Mouse (Mus musculus) forebrain, embryonic 10.5 days (tissue): ENCODE data around the gene Abhd2. TPM values are rescaled to one million over a fixed set of nuclear protein-coding genes. Genes with fewer than 3 reads are reported as not detected.
A peak's percentile ranks its signal among the peaks of the same experiment; 100 is the strongest.

ENCODE experiments used
- DNase-seq: peaks from one replicate; pipeline ENCODE4 v3.0.0-alpha.2; 2017; ENCODE audit warnings: low spot score; ENCODE audit errors: extremely low spot score
- H3K27ac ChIP-seq: fragments of 300-500 bp; sonication (generic); 2 replicates; pipeline ENCODE4 v1.5.1; 2016; ENCODE audit warnings: mild to moderate bottlenecking
- H3K27me3 ChIP-seq: fragments of 300-500 bp; sonication (generic); 2 replicates; pipeline ENCODE4 v1.6.1; 2016; ENCODE audit warnings: mild to moderate bottlenecking; ENCODE audit not compliant: poor library complexity, severe bottlenecking
- H3K36me3 ChIP-seq: fragments of 300-500 bp; sonication (generic); replicated peaks from 2 replicates; pipeline ENCODE4 v1.6.1; 2016; ENCODE audit warnings: mild to moderate bottlenecking, moderate library complexity
- H3K4me1 ChIP-seq: fragments of 300-500 bp; sonication (generic); 2 replicates; pipeline ENCODE4 v1.6.1; 2016
- H3K4me3 ChIP-seq: fragments of 300-500 bp; sonication (generic); 2 replicates; pipeline ENCODE4 v1.5.1; 2016; ENCODE audit warnings: mild to moderate bottlenecking, moderate library complexity
- H3K9me3 ChIP-seq: fragments of 300-500 bp; sonication (generic); 2 replicates; pipeline ENCODE4 v1.6.1; 2016; ENCODE audit warnings: mild to moderate bottlenecking, moderate library complexity
- WGBS: fragments of 180-500 bp; shearing (Covaris S2); methylation state at CpG from one replicate; pipeline ENCODE4 v1.1.7; 2016; 5-methylcytosine and 5-hydroxymethylcytosine counted together
- polyA plus RNA-seq: library from polyadenylated mRNA; unstranded; fragments of >200 nt; fragmentation: Nextera tagmentation; extraction: Ambion mirVana; gene quantifications from 2 replicates; pipeline ENCODE4 v1.2.1, GENCODE M21; 2016

The Abhd2 gene
- polyA plus RNA-seq, 1 experiment from 2014 or later, result 8.6 TPM

DNA sequence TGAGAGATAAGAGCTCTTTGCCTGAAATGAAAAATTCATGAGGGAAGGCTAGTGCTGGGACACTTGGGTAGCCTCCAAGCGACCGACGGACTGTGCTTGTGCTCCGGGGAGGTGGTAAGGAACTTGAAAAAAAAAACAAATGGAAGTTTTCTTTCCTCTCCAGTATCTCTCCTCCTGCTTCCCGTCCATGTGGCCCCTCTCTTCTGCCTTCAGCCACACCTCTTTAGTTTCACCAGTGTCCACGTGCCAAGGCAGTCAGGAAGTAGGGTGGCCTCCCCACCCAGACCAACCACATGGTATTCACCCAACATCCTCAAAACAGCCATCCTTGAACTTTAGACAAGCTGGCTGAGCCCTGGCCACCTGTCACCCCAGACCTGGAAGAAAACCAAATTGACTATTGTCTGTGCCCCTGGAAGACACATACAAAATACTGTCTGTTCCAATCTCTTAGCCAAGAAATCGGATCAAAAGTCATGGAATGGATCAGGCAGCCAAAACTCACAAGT is 25.1 kb upstream of the Abhd2 start:
- H3K27ac ChIP-seq, result no peak overlapping the region
- no peak overlapping the region for H3K4me3 ChIP-seq
- 0 out of 2 replicates have a peak, but pooled peaks cover 7% of the 10 kb centered on the region for H3K27me3 ChIP-seq
- DNase-seq, result no peak
- H3K4me1 ChIP-seq, result peaks cover 12% of the 10 kb centered on the region
- WGBS, result 78% methylated on average over 7 of the region's 7 CpGs
- H3K9me3 ChIP-seq, result no peaks in the 10 kb centered on the region
- H3K36me3 ChIP-seq, result no peaks in the 10 kb centered on the region

- 0 out of 2 replicates have a peak, but pooled peaks cover 4% of the 10 kb centered on the region for H3K27me3 ChIP-seq
- peaks cover 7% of the 10 kb centered on the region for H3K4me1 ChIP-seq
- H3K4me3 ChIP-seq, result no peak overlapping the region
- no peak for DNase-seq
- no peaks in the 10 kb centered on the region for H3K9me3 ChIP-seq
- H3K27ac ChIP-seq, result no peak overlapping the region
- 93% methylated on average over 2 of the region's 2 CpGs for WGBS
- H3K36me3 ChIP-seq, result no peaks in the 10 kb centered on the region
Observed at GRCm38 (mm10) chr7:79249581-79249980, 23.4 kb upstream of the Abhd2 start.

DNA sequence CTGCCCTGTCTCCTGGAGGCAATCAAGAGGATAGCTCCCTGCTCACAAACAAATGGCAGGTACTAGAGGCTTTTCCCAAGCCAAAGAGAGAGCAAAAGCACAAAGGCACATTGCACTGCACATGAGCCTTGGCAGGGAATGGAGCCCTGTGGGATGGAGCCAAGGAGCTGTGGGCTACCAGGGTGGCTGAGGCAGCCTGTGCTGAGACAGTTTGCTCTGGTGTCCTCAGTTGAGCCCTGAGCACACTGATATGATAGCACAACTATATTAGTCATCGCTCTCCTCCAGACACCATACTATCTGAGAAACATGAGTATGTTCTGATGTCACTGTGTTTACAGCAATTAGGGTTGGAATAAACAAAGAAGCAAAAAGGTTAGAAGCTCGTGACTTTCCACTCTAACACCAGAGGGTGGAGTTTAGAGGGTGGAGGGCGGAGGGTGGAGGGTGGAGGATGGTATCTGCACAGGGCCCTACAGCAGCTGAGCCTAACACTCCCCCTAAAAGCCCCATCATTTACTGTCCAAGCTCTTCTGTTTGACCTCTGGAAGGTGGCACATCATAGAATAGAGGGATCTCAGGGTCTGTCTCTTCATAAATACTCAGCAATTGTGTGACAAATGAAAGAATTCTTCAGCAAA is 18.6 kb upstream of the Abhd2 start:
- Histone ChIP-seq H3K4me1 (no peaks in the 10 kb centered on the region), H3K27ac (no peak overlapping the region), H3K27me3 (no peaks in the 10 kb centered on the region), H3K4me3 (no peak overlapping the region), H3K9me3 (no peaks in the 10 kb centered on the region), H3K36me3 (no peaks in the 10 kb centered on the region)
- 86% methylated on average over 3 of the region's 3 CpGs for WGBS
- DNase-seq, result no peak

DNA sequence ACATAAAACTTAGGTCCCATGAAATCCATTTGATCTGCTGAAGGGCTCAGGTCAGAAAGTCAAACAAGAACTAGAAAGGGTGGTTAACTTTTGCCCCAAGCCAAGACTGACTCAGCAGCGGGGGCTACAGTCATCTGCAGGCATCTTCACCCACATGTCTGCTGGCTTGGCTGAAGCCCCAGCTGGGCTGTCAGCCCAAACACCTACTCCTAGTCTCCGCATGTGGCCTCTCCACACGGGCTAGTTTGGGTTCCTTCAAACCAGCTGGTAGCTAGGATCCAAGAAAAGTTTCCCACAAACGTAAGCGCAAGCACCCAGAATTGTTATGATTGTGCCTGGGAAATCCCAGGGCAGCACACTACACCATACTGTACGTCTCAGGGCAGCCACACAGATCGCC is 17.6 kb upstream of the Abhd2 start:
- H3K27me3 ChIP-seq, result no peaks in the 10 kb centered on the region
- no peaks in the 10 kb centered on the region for H3K9me3 ChIP-seq
- H3K27ac ChIP-seq, result no peak overlapping the region
- no peak overlapping the region for H3K4me3 ChIP-seq
- H3K4me1 ChIP-seq, result no peaks in the 10 kb centered on the region
- 94% methylated on average over 7 of the region's 7 CpGs for WGBS
- no peaks in the 10 kb centered on the region for H3K36me3 ChIP-seq
- no peak for DNase-seq

DNA sequence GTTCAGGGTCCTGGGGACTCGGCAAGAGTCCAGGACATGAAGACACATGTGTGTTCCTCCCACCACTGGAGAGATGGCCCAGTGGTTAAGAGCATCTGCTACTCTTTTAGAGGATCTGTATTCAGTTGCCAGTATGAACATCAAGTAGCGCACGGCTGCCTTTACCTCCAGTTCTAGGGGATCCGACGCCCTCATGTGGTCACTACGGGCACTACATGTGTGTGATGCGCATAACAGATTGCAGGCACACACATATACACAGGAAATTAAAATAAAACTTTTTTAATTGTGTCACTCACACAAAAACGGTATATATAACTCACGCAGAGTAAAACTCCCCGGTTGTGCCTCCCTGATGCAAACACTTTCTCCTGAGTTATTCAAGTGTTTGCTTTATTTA is 17.2 kb upstream of the Abhd2 start:
- whole genome bisulfite sequencing, result 83% methylated on average over 10 of the region's 10 CpGs
- H3K4me1 ChIP-seq, result no peaks in the 10 kb centered on the region
- H3K36me3 ChIP-seq, result no peaks in the 10 kb centered on the region
- no peak for DNase-seq
- no peaks in the 10 kb centered on the region for H3K9me3 ChIP-seq
- H3K27me3 ChIP-seq, result no peaks in the 10 kb centered on the region
- no peak overlapping the region for H3K4me3 ChIP-seq
- H3K27ac ChIP-seq, result no peak overlapping the region

DNA sequence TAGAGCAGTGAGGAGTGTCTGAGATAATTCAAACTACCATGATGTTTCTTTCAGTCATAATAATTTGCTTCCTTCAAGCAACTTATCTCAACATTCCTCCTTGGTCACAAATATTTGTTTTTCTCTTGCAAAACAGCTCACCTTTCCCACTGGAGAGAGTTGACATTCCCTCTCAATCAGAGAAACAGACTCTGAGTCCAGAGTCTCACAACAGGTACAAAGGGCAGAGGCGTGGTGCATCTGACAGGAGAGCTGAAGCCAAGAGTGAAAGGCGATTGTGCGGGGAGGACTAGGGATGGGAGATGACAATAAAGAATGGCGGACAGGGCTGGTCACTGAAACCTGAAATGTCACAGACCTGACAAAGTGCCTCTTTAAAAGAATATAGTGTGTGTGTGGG is 16.3 kb upstream of the Abhd2 start:
- DNase-seq, result no peak
- H3K4me3 ChIP-seq, result no peak overlapping the region
- no peak overlapping the region for H3K27ac ChIP-seq
- H3K36me3 ChIP-seq, result no peaks in the 10 kb centered on the region
- WGBS, result 92% methylated on average over 4 of the region's 4 CpGs
- no peaks in the 10 kb centered on the region for H3K9me3 ChIP-seq
- no peaks in the 10 kb centered on the region for H3K27me3 ChIP-seq
- H3K4me1 ChIP-seq, result no peaks in the 10 kb centered on the region

GRCm38 (mm10) chr7:79258981-79259542 is 13.9 kb upstream of the Abhd2 start:
- Histone ChIP-seq H3K36me3 (no peaks in the 10 kb centered on the region), H3K4me1 (no peaks in the 10 kb centered on the region), H3K4me3 (no peak overlapping the region), H3K9me3 (no peaks in the 10 kb centered on the region), H3K27ac (no peak overlapping the region), H3K27me3 (no peaks in the 10 kb centered on the region)
- WGBS, result 87% methylated on average over 10 of the region's 10 CpGs
- DNase-seq, result no peak

DNA sequence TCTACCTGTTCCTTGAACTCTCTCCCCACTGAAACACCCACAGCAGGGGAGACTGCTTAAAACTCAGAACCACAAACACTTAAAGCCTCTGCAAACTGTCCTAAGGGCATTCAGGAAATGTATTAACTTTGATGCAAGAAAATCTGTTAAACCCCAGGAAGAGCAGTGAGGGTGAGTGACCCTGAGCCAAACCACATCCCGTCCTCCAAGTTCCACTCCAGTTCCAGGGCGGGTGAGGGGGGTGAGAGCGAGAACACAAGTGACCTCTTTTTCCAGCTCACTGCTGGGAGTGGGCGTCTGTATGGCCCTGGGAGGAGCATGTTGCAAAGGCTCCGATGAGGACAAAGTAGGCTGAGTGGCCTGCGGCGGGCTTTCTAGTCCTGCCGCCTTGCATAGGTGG is 10.5 kb upstream of the Abhd2 start:
- DNase-seq, result no peak
- no peaks in the 10 kb centered on the region for H3K36me3 ChIP-seq
- no peaks in the 10 kb centered on the region for H3K4me1 ChIP-seq
- 78% methylated on average over 8 of the region's 8 CpGs for WGBS
- no peaks in the 10 kb centered on the region for H3K27me3 ChIP-seq
- no peak overlapping the region for H3K4me3 ChIP-seq
- H3K9me3 ChIP-seq, result no peaks in the 10 kb centered on the region
- H3K27ac ChIP-seq, result no peak overlapping the region

DNA sequence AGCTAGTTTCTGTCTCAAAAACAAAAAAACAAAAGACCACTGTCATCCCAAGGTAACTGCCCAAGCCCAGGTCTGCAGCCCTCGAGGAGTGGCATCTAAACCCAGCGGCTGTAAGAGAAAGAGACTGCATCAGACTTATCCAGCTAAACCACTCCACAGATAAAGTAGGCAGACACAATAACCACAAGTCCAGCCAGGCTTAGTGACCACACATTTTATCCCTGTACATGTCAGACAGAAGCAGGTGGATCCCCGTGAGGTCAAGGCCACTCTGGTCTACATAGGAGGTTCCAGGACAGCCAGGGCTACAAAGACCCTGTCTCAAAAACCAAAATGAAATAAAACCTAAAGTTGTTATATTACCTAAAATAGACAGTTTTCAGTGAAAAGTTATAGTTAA is 9.2 kb upstream of the Abhd2 start:
- 90% methylated on average over 3 of the region's 3 CpGs for WGBS
- DNase-seq, result no peak
- no peaks in the 10 kb centered on the region for H3K36me3 ChIP-seq
- no peak overlapping the region for H3K27ac ChIP-seq
- H3K4me1 ChIP-seq, result no peaks in the 10 kb centered on the region
- H3K9me3 ChIP-seq, result no peaks in the 10 kb centered on the region
- H3K4me3 ChIP-seq, result no peak overlapping the region
- no peaks in the 10 kb centered on the region for H3K27me3 ChIP-seq

DNA sequence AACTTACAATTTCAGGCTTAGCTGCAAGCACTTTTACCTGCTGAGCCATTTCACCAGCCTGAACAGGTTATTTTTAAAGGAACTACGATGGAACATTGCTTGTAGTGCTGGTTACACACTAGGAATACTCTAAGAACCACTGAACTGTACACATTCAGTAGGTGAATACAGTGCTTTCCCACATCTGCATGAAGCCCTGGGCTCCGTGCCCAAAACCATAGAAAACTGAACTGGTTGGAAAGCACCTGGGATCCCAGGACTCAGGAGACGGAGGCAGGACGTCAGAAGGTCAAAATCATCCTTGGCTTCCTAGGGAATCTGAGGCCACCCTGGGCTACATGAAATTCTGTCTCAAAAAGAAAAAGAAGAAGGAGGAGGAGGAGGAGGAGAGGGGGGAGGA is 6.8 kb upstream of the Abhd2 start:
- no peak overlapping the region for H3K4me3 ChIP-seq
- no peaks in the 10 kb centered on the region for H3K9me3 ChIP-seq
- WGBS, result 83% methylated on average over 4 of the region's 4 CpGs
- H3K27ac ChIP-seq, result no peak overlapping the region
- no peaks in the 10 kb centered on the region for H3K36me3 ChIP-seq
- no peaks in the 10 kb centered on the region for H3K27me3 ChIP-seq
- DNase-seq, result no peak
- peaks cover 13% of the 10 kb centered on the region for H3K4me1 ChIP-seq

DNA sequence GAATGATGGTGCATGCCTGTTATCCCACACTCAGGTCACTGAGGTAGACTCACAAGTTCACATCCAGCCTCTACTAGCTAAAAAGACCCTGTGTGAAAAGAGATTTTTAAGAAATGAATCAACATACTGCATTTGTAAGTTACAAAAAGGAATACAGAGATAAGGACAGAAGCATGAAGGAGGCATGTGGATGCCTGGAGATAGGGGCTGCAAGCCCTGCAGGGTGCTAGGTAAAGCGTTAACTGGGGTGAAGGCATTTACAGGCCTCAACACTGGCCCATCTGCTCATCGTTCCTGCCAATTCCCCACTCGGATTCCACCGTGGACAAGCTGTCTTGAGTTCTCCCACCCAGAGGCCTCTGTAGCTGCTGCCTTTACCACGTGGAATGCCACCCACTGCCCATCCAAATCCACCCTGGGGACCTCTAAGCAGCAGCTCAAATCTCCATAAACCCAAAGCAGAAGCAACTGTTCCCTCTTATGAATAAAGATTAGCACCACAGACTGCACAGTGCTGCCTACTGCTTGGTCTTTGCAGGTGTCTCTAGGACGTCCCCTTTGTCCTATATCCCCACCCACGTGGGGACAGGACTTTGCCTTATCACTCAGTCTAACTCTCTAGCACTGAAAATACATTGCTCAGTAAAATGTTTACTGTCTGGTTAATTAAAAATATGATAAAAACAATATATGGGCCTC is 5.2 kb upstream of the Abhd2 start:
- Histone ChIP-seq H3K36me3 (no peaks in the 10 kb centered on the region), H3K4me3 (no peak overlapping the region), H3K9me3 (no peaks in the 10 kb centered on the region), H3K27ac (no peak overlapping the region), H3K27me3 (no peaks in the 10 kb centered on the region), H3K4me1 (peaks cover 20% of the 10 kb centered on the region)
- DNase-seq, result no peak
- 51% methylated on average over 7 of the region's 7 CpGs for WGBS

- DNase-seq, result no peak
- 89% methylated on average over 8 of the region's 8 CpGs for WGBS
- H3K27me3 ChIP-seq, result no peaks in the 10 kb centered on the region
- no peaks in the 10 kb centered on the region for H3K36me3 ChIP-seq
- H3K4me3 ChIP-seq, result no peak overlapping the region
- H3K27ac ChIP-seq, result 0 out of 2 replicates have a peak overlapping the region, but pooled peaks have one; percentile 0
- H3K4me1 ChIP-seq, result peaks cover 25% of the 10 kb centered on the region
- H3K9me3 ChIP-seq, result no peaks in the 10 kb centered on the region
Observed at GRCm38 (mm10) chr7:79268897-79269296, 4.1 kb upstream of the Abhd2 start.

GRCm38 (mm10) chr7:79269411-79269810 is 3.6 kb upstream of the Abhd2 start:
- WGBS, result 49% methylated on average over 8 of the region's 8 CpGs
- peaks cover 30% of the 10 kb centered on the region for H3K4me1 ChIP-seq
- H3K36me3 ChIP-seq, result no peaks in the 10 kb centered on the region
- DNase-seq, result no peak
- no peaks in the 10 kb centered on the region for H3K9me3 ChIP-seq
- H3K27ac ChIP-seq, result 0 out of 2 replicates have a peak overlapping the region, but pooled peaks have one; percentile 0
- no peak overlapping the region for H3K4me3 ChIP-seq
- no peaks in the 10 kb centered on the region for H3K27me3 ChIP-seq
